Mouse (Mus musculus) adrenal gland, adult 18-20 months (tissue): ENCODE measurements at regions not wholly inside any gene's neighbourhood (a gene's known extent, or its start where the extent isn't known, plus 50 kb on each side); places are given as distances from the start of the nearest gene placed in this dataset.

Source experiments
- DNase-seq, 2 experiments: peaks; one replicate each; pipeline ENCODE4 v3.0.0; 2021 to 2022; ENCODE audit warnings: low spot score in 2 of 2

DNA sequence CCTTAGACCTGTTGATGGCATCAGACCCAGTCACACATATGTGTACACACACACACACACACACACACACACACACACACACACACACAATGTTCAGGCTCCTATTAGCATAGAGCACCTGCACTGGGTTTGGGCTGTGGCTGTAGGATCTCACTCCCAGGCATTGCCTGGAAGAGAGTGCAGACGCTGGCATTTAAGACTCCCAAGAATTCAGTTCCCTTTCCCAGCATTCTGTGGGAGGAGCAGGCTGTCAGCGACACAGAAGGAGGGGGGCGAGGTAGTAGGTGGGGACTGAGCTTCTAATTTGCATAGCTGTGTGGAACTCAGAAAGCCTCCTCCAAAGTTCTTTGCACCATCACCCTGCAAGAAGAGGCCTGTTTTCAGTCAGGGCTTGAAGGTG lies 374.2 kb upstream of the Fam49b start:
- no peak for DNase-seq

DNA sequence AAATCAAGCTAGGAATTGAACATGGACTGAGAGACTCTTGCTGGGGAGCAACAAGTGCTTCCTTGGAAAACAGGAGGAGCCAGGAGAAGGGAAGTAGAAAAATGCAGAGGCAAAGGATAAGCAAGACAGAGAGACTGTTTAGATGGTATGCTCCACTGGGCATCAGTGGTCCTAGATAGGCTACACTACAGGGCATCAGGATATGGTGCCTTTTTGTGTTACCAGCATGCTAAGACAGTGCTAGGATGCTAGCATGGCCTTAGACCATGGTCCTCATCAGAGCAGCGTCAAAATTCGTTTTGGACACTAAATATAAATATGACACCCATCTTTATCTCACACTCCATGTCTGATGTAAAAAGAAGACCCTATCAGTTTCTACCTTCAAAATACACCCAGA lies 374.6 kb upstream of the Fam49b start:
- DNase-seq: no peak

DNA sequence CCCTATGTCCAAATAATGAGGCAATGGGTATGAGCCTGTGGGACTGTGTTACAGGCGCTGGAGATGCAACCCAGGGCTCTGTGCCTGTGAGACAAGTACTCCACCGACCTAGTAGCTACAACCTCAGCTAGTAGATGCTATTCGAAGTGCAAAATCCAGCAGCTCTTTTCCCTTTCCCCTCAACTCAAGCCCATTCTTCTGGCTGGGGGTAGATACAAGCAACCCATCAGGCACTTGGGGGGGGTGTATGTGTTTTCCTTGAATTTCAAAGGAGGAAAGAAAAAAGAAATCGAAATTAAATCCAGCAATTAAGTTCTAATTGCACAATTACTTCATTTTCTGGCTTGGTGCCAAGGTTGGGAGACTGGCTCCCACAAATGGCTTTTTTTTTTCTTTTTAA lies 372.4 kb upstream of the Gm21798 start:
- no peak for DNase-seq

DNA sequence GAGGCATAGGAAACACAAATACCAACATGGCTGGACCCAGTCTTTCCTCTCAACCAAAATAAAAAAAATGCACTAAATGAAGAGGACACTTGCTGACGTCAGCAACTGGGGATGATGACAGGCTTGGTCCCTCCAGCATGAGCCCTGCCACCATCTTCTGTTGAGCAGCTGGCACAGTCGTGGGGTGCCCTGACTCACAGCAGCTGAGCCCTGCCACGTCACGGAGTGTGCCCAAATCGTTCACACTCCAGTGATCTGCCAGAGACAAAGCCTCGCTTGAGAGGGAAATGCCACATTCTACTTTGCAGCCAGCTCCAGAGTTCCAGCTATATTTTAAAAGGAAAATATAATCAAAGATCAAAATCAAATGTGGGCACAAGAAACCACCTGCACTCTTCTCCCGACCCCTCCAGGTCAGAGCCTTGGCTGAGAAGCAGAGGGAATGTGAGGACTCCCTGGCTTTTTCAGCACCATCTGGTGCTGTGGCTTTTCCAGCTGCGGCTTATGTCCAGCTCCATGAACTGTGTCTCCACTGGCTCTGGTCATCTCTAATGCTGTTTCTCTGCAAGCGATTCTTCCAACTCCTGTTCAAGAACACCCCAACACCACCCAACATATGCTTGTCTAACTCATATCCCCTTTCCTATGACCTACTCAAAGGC lies 371.0 kb upstream of the Gm21798 start:
- no peak for DNase-seq

DNA sequence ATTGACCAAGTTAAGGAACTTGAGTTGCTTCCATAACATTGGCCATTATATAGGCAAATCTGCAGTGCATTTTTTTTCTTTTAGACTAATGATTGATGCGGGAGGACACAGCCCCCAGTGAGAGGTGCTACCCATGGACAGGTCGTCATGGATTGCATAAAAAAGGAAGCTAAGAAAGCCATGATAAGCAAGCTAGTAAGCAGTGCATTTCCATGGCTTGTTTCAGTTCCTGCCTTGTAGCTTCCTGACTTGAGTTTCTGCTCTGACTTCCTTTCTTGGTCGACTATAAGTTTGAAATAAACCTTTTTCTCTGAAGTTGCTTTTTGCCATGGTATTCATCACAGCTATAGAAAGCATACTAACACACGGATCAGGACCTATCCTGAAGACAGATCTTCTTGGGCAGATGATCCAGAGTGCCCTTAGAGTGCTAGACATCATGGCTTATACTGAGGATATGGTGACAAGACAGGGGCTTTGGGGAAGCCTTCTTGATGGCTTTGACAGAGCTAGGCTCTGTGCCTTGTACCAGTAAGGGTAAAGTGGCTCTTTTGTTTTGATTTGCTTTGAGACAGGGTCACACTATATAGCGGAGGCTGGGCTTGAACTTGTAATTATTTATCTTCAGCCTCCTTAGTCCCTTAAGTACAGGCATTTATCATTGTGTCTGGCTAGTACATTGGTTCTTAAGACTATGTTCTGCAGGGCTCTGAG lies 370.1 kb upstream of the Gm21798 start:
- no peak for DNase-seq

DNA sequence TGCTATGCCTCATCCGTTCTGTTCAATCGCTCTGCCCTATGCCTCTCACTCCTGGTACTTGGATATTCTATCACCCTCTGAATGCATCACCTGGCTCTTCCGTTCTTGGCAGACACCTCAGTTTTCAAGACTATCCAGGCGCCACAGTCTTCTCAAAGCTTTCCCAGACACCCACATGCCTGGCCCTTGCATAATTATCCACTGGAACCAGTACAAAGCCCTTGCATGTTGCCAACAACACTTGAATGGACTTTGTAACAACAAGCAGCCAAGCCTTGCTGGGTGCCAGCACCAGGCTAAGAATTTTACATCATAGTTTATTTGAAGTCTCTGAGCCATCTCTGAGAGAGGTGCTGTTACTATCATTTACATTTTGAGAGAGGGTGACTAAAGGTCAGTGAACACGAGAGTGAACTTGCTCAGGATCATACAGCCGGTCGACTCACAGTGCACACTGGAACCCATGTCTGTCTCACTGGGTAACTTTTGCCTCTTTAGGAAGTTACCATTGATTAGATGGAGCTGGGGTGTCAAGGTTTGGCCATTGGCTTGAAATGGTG lies 368.8 kb upstream of the Gm21798 start:
- DNase-seq: no peak

DNA sequence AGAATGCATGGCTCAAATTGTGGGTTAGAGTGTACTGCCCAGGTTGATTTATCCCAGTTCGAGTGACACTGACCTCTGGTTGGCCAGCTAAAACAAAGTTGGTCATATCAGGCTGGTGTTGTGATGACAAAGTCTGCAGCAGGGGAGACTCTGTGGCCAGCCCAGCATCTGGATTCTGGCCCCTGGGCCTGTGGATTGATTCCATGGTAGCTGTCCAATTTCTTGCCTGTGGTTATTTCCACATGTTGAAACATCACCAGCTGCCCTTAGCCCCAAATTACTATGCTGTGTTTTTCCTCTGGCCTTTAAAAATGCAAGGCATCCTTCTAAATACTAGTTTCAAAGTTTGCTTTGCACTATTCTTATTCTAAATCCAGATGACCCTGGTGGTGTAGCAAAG lies 346.8 kb upstream of the Gm21798 start:
- DNase-seq: no peak

DNA sequence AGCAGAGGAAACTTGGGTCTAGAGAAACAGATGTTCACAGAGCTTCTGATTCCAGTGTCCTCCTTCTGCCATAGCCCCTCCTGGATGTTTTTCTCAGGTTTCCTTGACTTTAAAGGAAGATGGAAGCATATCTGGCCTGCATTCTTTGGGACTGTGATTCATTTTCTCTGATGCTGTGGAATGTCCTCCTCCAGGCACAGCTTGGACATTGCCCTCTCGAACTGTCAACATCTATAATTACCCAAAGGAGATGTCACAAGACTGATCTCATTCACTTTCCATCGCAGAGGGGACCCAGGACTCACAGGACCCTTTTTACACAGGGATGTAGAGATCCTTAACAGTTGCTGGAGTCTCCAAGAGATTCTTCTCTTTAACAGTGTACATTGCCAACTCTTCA lies 345.9 kb upstream of the Gm21798 start:
- DNase-seq: no peak

DNA sequence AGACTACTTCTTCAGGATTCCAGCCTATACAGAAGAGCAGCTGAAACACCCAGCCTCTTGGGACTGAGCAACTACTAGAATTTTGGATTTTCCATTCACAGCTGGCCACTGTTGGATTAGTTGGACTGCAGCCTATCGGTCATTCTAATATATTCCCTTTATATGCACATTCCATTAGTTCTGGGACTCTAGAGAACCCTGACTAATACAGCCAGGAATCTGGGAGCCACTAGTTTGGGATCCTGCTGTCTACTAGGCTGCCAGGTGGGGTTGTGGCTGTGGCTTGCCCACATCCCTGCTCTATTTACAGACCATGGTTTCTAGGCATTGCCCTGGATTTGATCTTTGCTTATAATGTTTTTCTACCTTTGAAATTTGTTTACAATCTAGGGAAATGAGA lies 343.3 kb upstream of the Gm21798 start:
- DNase-seq: no peak

DNA sequence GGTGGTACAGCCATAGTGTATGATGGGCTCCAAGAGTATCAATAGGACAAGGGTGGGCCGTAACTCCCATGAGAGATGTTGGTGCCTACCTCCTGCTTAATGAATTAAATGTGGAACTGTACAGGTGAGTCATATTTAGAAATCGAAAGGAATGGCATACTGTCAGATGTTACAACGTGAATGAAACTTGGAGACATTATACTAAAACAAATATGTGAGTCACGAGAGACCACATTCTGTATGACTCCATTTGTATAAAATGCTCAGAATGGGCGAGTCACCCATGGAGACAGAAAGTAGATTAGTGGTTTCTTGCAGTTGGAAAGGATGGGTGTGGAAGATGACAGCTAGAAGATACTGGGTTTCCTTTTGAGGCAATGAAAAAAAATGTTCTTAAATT lies 340.4 kb upstream of the Gm21798 start:
- DNase-seq: no peak

DNA sequence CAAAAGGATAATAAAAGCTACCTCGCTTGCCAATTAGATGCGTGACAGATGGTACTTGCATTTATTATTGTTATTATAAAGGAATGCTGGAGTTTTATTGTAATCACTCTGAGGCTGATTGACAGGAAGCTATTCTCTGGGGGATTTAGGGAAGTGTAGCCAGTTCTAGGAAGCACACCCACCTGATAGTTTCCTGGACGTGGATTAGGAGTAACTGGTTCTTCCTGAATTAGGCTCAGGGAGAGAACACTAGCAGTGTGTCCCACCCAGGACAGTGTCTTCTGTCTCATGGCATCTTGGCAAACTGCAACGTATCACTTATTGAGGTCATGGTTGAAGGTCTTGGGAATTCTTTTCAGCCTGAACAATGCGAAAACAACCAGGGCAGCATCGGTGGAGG lies 336.9 kb upstream of the Gm21798 start:
- DNase-seq: no peak

DNA sequence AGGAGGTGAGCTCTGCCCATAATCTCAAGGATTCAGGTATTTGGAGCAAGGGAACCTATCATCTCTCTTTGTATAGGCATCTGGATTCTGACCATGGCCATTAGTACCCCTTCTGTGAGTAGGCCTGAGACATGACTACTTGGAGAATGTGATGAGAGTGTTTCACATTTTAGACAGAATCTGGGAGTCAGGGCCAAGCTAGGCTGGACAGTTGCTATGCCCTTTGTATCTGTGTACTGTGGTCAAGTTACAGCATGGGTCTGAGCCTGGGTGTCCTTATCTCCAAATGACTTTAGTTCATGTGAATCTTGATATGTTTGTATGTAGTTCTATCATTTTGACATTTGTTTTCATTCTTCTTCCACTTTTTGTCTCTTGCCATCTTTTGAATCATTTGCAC lies 336.3 kb upstream of the Gm21798 start:
- DNase-seq: no peak

DNA sequence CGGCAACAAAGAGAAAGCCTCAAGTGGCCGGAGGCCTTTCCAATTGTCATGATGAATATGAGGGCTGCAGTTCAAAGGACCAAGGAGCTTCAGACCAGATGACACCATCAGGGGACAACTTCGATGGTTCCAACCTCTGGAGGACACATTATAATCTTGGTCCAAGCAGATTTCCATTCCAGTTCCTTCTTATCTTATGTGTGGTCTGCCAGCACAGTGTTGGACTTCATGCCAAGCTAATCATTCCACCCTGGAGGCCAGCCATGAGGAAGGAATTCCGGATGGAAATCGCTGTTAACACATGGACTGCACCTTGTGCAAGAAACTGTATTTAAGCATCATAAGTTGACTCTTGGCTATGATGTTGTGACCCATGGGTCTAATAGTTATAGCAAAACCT lies 334.5 kb upstream of the Gm21798 start:
- DNase-seq: no peak

DNA sequence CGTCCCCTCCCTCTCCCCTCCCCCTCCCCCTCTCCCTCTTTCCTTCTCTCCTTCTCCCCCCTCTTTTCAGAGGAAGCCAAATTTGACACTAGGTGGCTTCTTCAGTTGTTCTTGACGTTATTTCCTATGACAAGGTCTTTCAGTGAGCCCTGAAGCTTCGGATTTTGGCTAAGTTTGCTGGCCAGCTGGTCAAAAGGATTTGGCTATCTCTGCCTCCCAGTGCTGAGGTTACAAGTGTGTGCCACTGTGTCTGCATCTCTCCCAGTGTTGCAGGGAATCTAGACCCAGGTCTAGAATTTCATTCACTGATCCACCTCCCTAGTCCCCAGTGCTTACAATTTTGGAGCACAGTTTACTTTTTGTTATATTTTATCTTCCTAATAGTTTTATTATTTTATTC lies 329.7 kb upstream of the Gm21798 start:
- no peak for DNase-seq

DNA sequence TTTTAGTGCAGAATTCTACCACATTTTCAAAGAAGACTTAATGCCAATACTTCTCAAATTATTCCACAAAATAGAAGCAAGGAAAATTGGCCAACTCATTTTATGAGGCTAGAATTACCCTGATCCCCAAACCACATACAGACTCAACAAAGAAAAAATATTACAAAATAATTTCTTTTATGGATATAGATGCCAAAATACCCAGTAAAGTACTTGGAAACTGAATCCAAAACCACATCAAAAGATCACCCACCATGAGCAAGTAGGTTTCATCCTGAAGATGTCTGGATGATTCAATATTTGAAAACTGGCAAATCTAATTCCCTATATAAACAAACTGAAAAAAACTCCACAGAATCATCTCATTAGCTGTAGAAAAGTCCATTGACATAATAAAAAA lies 316.7 kb upstream of the Gm21798 start:
- DNase-seq: no peak

DNA sequence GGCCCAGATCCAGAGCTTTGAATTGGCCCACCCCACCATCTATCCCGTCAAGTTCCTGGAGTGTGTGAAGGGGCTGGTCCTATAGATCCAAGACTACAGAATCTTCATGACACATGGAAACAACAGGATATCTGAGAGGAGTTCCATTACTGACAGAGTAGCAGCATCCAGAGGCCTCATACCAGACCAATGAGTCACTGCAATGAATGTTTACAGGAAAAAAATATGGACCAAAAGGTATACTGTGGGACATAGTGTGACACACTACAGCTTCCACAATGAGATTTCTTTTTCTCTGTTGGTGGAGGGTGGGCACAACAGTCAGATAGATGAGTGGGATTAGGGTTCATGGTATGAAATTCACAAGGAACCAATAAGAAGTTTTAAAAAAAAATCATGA lies 316.0 kb upstream of the Gm21798 start:
- no peak for DNase-seq

DNA sequence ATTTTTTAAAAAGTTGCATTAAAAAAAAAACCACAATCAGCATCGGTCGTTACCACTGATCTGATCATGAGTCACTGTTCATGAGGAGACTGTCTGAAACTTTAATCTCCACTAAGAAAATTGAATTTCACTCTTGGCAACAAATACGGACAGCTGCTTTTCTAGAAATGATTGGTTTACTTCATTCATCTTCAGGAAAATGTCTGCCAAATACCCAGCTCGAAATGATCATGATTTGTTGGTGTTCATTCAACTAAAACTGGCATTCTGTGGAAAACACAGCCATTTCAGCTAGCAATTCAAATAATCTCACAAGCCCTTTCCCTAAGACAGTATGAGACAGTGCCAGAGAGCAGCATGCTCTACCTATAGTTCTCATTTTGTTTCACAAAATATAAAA lies 312.7 kb upstream of the Gm21798 start:
- DNase-seq: no peak

DNA sequence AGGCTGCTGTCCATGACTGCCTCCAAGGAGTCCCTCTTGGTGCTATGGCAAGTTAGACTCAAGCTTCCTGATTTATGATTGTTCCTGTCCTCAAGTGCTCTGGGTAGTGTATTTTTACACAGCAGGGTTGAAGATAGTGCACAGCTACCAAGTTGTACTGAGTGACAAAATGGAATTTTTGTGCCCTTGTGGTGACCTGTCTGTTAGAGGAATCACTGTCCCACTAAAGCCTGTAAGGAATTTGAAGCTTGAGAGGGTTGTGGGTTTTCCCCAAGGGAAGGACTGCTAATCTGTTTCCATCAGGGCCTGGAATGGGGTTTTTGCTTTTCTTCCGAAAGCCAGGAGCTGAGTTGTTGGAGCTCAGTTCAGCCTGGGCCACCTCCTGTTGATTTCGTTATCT lies 306.8 kb upstream of the Gm21798 start:
- DNase-seq: no peak

DNA sequence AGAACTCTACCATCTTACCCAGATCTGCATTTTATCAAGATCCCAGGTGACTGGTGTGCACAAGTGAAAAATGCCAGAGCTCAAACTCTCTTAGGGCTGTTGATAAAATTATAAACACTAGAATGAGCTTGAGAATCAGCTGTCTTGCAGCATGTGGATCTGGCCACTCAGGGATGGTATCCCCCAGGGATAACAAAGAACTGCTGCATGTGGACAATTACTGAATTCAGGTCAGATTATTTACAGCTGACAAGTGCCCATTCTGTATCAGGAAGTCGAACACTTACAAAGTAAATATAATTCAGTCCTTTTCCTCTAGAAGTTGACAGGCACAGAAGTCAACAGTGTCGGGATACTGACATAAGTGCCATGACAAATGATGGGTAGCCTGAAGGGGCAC lies 306.3 kb upstream of the Gm21798 start:
- DNase-seq: no peak

DNA sequence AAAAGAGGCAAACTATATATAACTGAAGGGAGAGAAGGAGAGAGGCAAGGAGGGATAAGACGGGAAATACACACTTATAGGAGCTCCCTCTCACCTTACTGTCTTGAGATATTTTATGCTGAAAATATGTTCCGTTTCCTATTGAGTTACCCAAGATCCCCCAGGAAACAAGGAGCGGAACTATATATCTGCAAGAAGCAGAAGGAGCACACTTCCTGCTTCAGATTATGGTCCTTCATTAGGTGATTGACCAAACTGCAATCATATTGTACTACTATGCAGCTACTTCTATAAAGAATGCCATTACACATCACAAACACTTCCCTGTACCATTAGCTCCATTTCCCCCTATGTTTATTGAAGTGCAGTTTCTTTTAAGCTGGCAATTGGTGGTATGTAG lies 304.9 kb upstream of the Gm21798 start:
- DNase-seq: no peak

DNA sequence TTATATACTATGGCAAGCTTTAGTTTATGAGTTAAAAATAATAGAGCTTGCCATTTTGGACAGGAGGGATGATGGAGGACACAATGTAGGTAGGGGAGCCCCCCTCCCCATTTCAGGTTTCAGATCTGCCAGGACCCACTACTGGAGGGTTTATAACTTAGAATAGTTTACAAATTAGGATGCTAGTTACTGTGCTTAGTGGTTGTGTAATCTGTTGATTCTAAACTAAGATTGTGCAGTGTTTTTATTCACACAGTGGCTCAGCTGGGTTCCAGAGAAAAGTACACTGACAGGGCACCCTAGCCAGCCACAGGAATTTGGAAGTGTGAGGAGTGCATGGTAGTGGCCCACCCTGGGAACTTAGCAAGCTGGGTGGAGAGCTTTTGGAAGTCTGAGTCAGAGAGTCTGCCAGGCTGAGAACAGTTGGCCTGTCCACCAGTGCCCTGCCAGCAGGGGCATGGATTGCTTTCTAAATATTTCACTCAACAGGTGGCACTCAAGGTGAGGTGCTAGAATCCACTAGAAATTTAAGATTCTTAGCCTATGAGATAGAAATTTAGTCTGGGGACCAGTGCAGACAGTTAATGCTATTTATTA lies 303.9 kb upstream of the Gm21798 start:
- no peak for DNase-seq

DNA sequence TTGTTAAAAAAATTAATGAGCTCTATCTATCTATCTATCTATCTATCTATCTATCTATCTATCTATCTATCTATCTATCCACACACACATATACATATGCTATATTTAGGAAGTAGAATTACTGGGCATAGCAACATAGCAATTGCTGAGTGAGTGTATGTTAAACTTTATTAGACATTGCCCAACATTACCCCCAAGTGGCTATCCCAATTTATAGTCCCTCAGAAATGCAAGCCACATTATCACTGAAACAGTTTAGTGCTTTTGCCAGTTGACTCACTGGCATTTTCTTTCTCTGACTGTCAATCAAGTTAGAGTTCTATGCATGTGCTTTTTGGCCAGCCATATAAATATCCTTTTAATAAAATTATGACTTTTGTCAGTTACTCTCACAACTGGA lies 302.3 kb upstream of the Gm21798 start:
- no peak for DNase-seq

DNA sequence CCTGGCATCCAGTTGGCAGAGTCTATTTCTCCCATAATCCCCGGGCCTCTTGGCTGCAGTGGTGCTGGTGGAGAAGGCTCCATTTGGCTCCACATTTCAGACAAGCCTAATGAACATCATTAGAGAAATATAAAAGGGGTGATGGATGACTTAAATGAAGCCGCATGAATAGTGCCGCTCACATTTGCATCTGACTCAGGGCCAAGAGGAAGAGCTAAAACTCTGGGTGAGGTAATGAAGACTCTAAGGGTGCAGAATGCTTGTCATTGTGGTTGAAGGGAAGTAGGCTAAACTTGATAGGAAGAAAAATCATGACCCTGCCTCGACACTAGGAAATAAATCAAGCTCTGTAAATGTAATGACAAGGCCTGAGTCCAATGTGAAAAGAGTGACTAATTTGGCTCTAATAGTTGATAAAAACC lies 298.3 kb upstream of the Gm21798 start:
- DNase-seq: no peak
